Mouse (Mus musculus) midbrain, embryonic 13.5 days (tissue): Measurements from ENCODE around the gene Slc6a3. TPM values are rescaled to one million over a fixed set of nuclear protein-coding genes. Genes with fewer than 3 reads are reported as not detected.

Experiments
- ATAC-seq: fragments of 200-750 bp; cut with Nextera tagmentation; 2 replicates; pipeline ENCODE4 v1.8.0; 2017; ENCODE audit warnings: mild to moderate bottlenecking, moderate TSS enrichment, moderate library complexity
- H3K27ac ChIP-seq: fragments of 300-500 bp; sonication (generic); 2 replicates; pipeline ENCODE4 v1.5.1; 2015; ENCODE audit warnings: inconsistent platforms, mild to moderate bottlenecking, moderate library complexity
- H3K27me3 ChIP-seq: fragments of 300-500 bp; sonication (generic); 2 replicates; pipeline ENCODE4 v1.6.1; 2015; ENCODE audit warnings: mild to moderate bottlenecking, inconsistent platforms
- H3K36me3 ChIP-seq: fragments of 300-500 bp; sonication (generic); 2 replicates; pipeline ENCODE4 v1.6.1; 2015; ENCODE audit warnings: mild to moderate bottlenecking, inconsistent platforms
- H3K4me1 ChIP-seq: fragments of 300-500 bp; sonication (generic); replicated peaks from 2 replicates; pipeline ENCODE4 v1.6.1; 2015; ENCODE audit warnings: inconsistent platforms
- H3K4me2 ChIP-seq: fragments of 300-500 bp; sonication (generic); replicated peaks from 2 replicates; pipeline ENCODE4 v1.6.1; 2015; ENCODE audit warnings: moderate library complexity, mild to moderate bottlenecking, inconsistent platforms
- H3K4me3 ChIP-seq: fragments of 300-500 bp; sonication (generic); replicated peaks from 2 replicates; pipeline ENCODE4 v1.5.1; 2015; ENCODE audit warnings: mild to moderate bottlenecking, inconsistent platforms
- H3K9ac ChIP-seq: fragments of 300-500 bp; sonication (generic); replicated peaks from 2 replicates; pipeline ENCODE4 v1.6.1; 2015; ENCODE audit warnings: mild to moderate bottlenecking, inconsistent platforms
- H3K9me3 ChIP-seq: fragments of 300-500 bp; sonication (generic); 2 replicates; pipeline ENCODE4 v1.6.1; 2016; ENCODE audit warnings: mild to moderate bottlenecking, inconsistent platforms
- WGBS: fragments of 180-500 bp; shearing (Covaris S2); methylation state at CpG from one replicate; pipeline ENCODE4 v1.1.7; 2015; 5-methylcytosine and 5-hydroxymethylcytosine counted together
- polyA plus RNA-seq: library from polyadenylated mRNA; unstranded; fragments of >200 nt; fragmentation: Nextera tagmentation; extraction: Ambion mirVana; gene quantifications from 2 replicates; pipeline ENCODE4 v1.2.1, GENCODE M21; 2015

The Slc6a3 gene
- 1.1 and 6.7 TPM in 2 replicates for polyA plus RNA-seq

GRCm38 (mm10) chr13:73536403-73536821 lies at the start of gene Slc6a3:
Gene Slc6a3, plus strand, starts transcription at chr13:73536747.
- Histone ChIP-seq H3K36me3 (no peaks in the 10 kb centered on the region), H3K4me1 (peaks cover 9% of the 10 kb centered on the region), H3K27me3 (peaks cover 48% of the 10 kb centered on the region), H3K4me2 (peak within 1 kb of the TSS; percentile 83), H3K9ac (peak within 1 kb of the TSS; percentile 53), H3K9me3 (no peaks in the 10 kb centered on the region), H3K4me3 (peak within 1 kb of the TSS; percentile 46), H3K27ac (no peak within 1 kb of the TSS)
- peak; percentile 83 for ATAC-seq
- under 1% methylated on average over 26 of the region's 26 CpGs for WGBS

- Histone ChIP-seq H3K9me3 (no peaks in the 10 kb centered on the region), H3K36me3 (peaks cover 83% of the 10 kb centered on the region), H3K4me3 (no peak overlapping the region), H3K9ac (no peak overlapping the region), H3K4me2 (no peak overlapping the region), H3K27ac (no peak overlapping the region), H3K4me1 (no peaks in the 10 kb centered on the region), H3K27me3 (no peaks in the 10 kb centered on the region)
- no peak for ATAC-seq
- WGBS = 76% methylated on average over 3 of the region's 3 CpGs
Observed at GRCm38 (mm10) chr13:73488105-73488504, 48.4 kb upstream of the Slc6a3 start.

GRCm38 (mm10) chr13:73488707-73489106 lies 47.8 kb upstream of the Slc6a3 start:
- 92% methylated on average over 9 of the region's 9 CpGs for WGBS
- H3K4me3 ChIP-seq = no peak overlapping the region
- H3K9ac ChIP-seq = no peak overlapping the region
- no peaks in the 10 kb centered on the region for H3K4me1 ChIP-seq
- no peaks in the 10 kb centered on the region for H3K27me3 ChIP-seq
- peaks cover 84% of the 10 kb centered on the region for H3K36me3 ChIP-seq
- no peak overlapping the region for H3K4me2 ChIP-seq
- H3K9me3 ChIP-seq = no peaks in the 10 kb centered on the region
- no peak overlapping the region for H3K27ac ChIP-seq
- no peak for ATAC-seq

- no peaks in the 10 kb centered on the region for H3K9me3 ChIP-seq
- H3K36me3 ChIP-seq = peaks cover 85% of the 10 kb centered on the region
- WGBS = 94% methylated on average over 3 of the region's 3 CpGs
- no peak overlapping the region for H3K4me2 ChIP-seq
- no peaks in the 10 kb centered on the region for H3K4me1 ChIP-seq
- no peak for ATAC-seq
- no peak overlapping the region for H3K27ac ChIP-seq
- no peak overlapping the region for H3K9ac ChIP-seq
- no peaks in the 10 kb centered on the region for H3K27me3 ChIP-seq
- no peak overlapping the region for H3K4me3 ChIP-seq
Observed at GRCm38 (mm10) chr13:73489986-73490385, 46.6 kb upstream of the Slc6a3 start.

GRCm38 (mm10) chr13:73490564-73491170 lies 45.9 kb upstream of the Slc6a3 start:
- H3K27me3 ChIP-seq = no peaks in the 10 kb centered on the region
- H3K36me3 ChIP-seq = peaks cover 85% of the 10 kb centered on the region
- WGBS = 86% methylated on average over 8 of the region's 8 CpGs
- no peak overlapping the region for H3K4me3 ChIP-seq
- no peak for ATAC-seq
- H3K27ac ChIP-seq = no peak overlapping the region
- no peak overlapping the region for H3K9ac ChIP-seq
- H3K9me3 ChIP-seq = no peaks in the 10 kb centered on the region
- no peaks in the 10 kb centered on the region for H3K4me1 ChIP-seq
- no peak overlapping the region for H3K4me2 ChIP-seq

GRCm38 (mm10) chr13:73493183-73493582 lies 43.4 kb upstream of the Slc6a3 start:
- Histone ChIP-seq H3K36me3 (peaks cover 89% of the 10 kb centered on the region), H3K27ac (no peak overlapping the region), H3K27me3 (no peaks in the 10 kb centered on the region), H3K9me3 (no peaks in the 10 kb centered on the region), H3K9ac (no peak overlapping the region), H3K4me3 (no peak overlapping the region), H3K4me1 (no peaks in the 10 kb centered on the region), H3K4me2 (no peak overlapping the region)
- ATAC-seq = no peak
- 92% methylated on average over 4 of the region's 4 CpGs for WGBS

- WGBS = 95% methylated on average over 9 of the region's 9 CpGs
- no peak overlapping the region for H3K27ac ChIP-seq
- no peak overlapping the region for H3K4me3 ChIP-seq
- H3K27me3 ChIP-seq = no peaks in the 10 kb centered on the region
- peaks cover 90% of the 10 kb centered on the region for H3K36me3 ChIP-seq
- H3K9ac ChIP-seq = no peak overlapping the region
- no peaks in the 10 kb centered on the region for H3K4me1 ChIP-seq
- ATAC-seq = no peak
- no peaks in the 10 kb centered on the region for H3K9me3 ChIP-seq
- H3K4me2 ChIP-seq = no peak overlapping the region
Observed at GRCm38 (mm10) chr13:73494528-73494927, 42.0 kb upstream of the Slc6a3 start.

GRCm38 (mm10) chr13:73496137-73496536 lies 40.4 kb upstream of the Slc6a3 start:
- ATAC-seq = no peak
- H3K4me3 ChIP-seq = no peak overlapping the region
- no peaks in the 10 kb centered on the region for H3K27me3 ChIP-seq
- H3K36me3 ChIP-seq = peaks cover 90% of the 10 kb centered on the region
- H3K4me1 ChIP-seq = no peaks in the 10 kb centered on the region
- no peak overlapping the region for H3K4me2 ChIP-seq
- H3K27ac ChIP-seq = no peak overlapping the region
- no peaks in the 10 kb centered on the region for H3K9me3 ChIP-seq
- no peak overlapping the region for H3K9ac ChIP-seq
- 81% methylated on average over 2 of the region's 2 CpGs for WGBS

GRCm38 (mm10) chr13:73499893-73500604 lies 36.5 kb upstream of the Slc6a3 start:
- no peaks in the 10 kb centered on the region for H3K27me3 ChIP-seq
- no peaks in the 10 kb centered on the region for H3K4me1 ChIP-seq
- no peaks in the 10 kb centered on the region for H3K9me3 ChIP-seq
- no peak overlapping the region for H3K9ac ChIP-seq
- no peak overlapping the region for H3K4me3 ChIP-seq
- no peak overlapping the region for H3K27ac ChIP-seq
- peaks cover 75% of the 10 kb centered on the region for H3K36me3 ChIP-seq
- H3K4me2 ChIP-seq = no peak overlapping the region
- ATAC-seq = no peak
- WGBS = 83% methylated on average over 6 of the region's 6 CpGs

GRCm38 (mm10) chr13:73502719-73503118 lies 33.8 kb upstream of the Slc6a3 start:
- Histone ChIP-seq H3K9ac (no peak overlapping the region), H3K36me3 (peaks cover 55% of the 10 kb centered on the region)
- WGBS = 67% methylated on average over 2 of the region's 2 CpGs

GRCm38 (mm10) chr13:73505686-73506467 lies 30.7 kb upstream of the Slc6a3 start:
- WGBS = 67% methylated on average over 7 of the region's 7 CpGs
- Histone ChIP-seq H3K27ac (no peak overlapping the region), H3K27me3 (no peaks in the 10 kb centered on the region), H3K36me3 (peaks cover 45% of the 10 kb centered on the region), H3K4me2 (no peak overlapping the region), H3K4me3 (no peak overlapping the region), H3K9me3 (no peaks in the 10 kb centered on the region), H3K9ac (no peak overlapping the region), H3K4me1 (no peaks in the 10 kb centered on the region)
- ATAC-seq = peak; percentile 76

More at GRCm38 (mm10) chr13:73502719-73503118, 33.8 kb upstream of the Slc6a3 start:
- no peaks in the 10 kb centered on the region for H3K27me3 ChIP-seq
- no peak for ATAC-seq
- no peaks in the 10 kb centered on the region for H3K9me3 ChIP-seq
- no peak overlapping the region for H3K27ac ChIP-seq
- no peak overlapping the region for H3K4me3 ChIP-seq
- H3K4me1 ChIP-seq = no peaks in the 10 kb centered on the region
- no peak overlapping the region for H3K4me2 ChIP-seq
